Mouse (Mus musculus): Measurements from ENCODE around the gene Rps24. TPM values are rescaled to one million over a fixed set of nuclear protein-coding genes. Genes with fewer than 3 reads are reported as not detected.

Gene Rps24
- polyA plus RNA-seq, 1 experiment from 2014 or later: 1,460 TPM

DNA sequence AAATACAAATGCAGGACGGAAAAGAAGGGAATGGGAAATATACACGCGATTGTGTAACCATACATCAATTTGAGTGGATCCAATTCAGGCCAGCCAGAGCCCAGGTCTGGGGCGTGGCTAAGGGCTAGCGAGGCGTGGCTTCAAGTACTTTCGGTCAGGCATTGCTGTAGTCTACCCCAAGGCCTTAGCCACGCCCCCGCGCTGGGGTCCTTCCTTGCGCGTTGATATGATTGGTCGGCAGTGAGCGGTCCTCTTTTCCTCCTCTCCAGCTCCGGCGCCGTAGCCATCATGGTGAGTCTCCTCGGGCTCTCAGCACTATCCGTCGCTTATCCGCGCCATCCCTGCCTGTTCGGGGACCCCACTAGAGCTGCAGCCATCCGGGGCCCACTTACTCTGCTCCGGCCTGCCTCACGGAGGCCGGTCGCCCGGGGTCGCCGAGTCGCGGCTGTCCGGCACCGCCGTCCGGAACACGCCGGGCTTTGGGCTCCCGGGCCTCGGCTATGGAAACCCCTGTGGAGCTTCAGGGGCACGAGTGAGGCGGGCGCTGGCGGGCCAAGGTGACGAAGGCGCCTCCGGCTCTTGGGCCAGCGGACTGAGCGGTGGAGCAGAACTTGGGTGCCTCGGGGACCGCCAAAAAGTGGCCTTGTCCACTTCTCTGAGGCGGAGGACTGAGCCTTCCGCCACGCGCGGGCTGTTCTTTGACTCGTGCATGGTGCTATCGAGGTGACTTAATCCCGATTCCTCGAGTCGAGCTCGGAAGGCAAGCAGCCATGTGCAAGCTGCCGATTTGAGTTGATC is 3.7 kb downstream of the Rps24 start:
- DNase-seq (ENCODE audit: low spot score) (peak; percentile 98), ATAC-seq (replicated peaks; ENCODE audit: low FRiP score, low read depth) (peak; percentile 94)
- peak overlapping the region; percentile 87 for H3K4me3 ChIP-seq (replicated peaks; ENCODE audit: low read depth, low read length)
- peak overlapping the region; percentile 60 for H3K4me2 ChIP-seq (ENCODE audit: low read length)
- peak overlapping the region; percentile 91 for H3K9ac ChIP-seq (ENCODE audit: low read depth, low read length)
- no peaks in the 10 kb centered on the region for H3K9me3 ChIP-seq (replicated peaks; ENCODE audit: low read length)
- under 1% methylated on average over 64 of the region's 64 CpGs for WGBS
- H3K27me3 ChIP-seq (ENCODE audit: insufficient read depth, low read length): no peaks in the 10 kb centered on the region
- H3K4me1 ChIP-seq (replicated peaks; ENCODE audit: insufficient read depth, low read length): peaks cover 10% of the 10 kb centered on the region
- no peak for TF ChIP-seq CTCF (IDR thresholded peaks at IDR 0.05; ENCODE audit: low read depth)
- H3K27ac ChIP-seq: peak overlapping the region; percentile 91
- peaks cover 10% of the 10 kb centered on the region; the same call in 1 of the 2 replicates for H3K36me3 ChIP-seq (ENCODE audit: insufficient read depth, low read length)

GRCm38 (mm10) chr14:24491266-24491981 is 4.5 kb downstream of the Rps24 start:
- peak overlapping the region; percentile 91 for H3K27ac ChIP-seq
- peaks cover 17% of the 10 kb centered on the region; the same call in 1 of the 2 replicates for H3K36me3 ChIP-seq (ENCODE audit: insufficient read depth, low read length)
- H3K4me1 ChIP-seq (replicated peaks; ENCODE audit: insufficient read depth, low read length): peaks cover 6% of the 10 kb centered on the region
- no peak for TF ChIP-seq CTCF (IDR thresholded peaks at IDR 0.05; ENCODE audit: low read depth)
- H3K9ac ChIP-seq (ENCODE audit: low read depth, low read length): peak overlapping the region; percentile 91
- DNase-seq (ENCODE audit: low spot score) (peak; percentile 65), ATAC-seq (replicated peaks; ENCODE audit: low FRiP score, low read depth) (0 out of 2 replicates have a peak, but pooled peaks have one; percentile 4)
- peak overlapping the region; percentile 60 for H3K4me2 ChIP-seq (ENCODE audit: low read length)
- peak overlapping the region; percentile 87 for H3K4me3 ChIP-seq (replicated peaks; ENCODE audit: low read depth, low read length)
- WGBS: 3% methylated on average over 11 of the region's 11 CpGs
- no peaks in the 10 kb centered on the region for H3K27me3 ChIP-seq (ENCODE audit: insufficient read depth, low read length)
- H3K9me3 ChIP-seq (replicated peaks; ENCODE audit: low read length): no peaks in the 10 kb centered on the region

- no peak for TF ChIP-seq CTCF (IDR thresholded peaks at IDR 0.05; ENCODE audit: low read depth)
- no peak for DNase-seq (ENCODE audit: low spot score)
- no peak for ATAC-seq (replicated peaks; ENCODE audit: low FRiP score, low read depth)
- H3K27ac ChIP-seq: no peak overlapping the region
- H3K36me3 ChIP-seq (ENCODE audit: insufficient read depth, low read length): peaks cover 36% of the 10 kb centered on the region
- 78% methylated on average over 9 of the region's 9 CpGs for WGBS
- H3K9ac ChIP-seq (ENCODE audit: low read depth, low read length): no peak overlapping the region
- no peak overlapping the region for H3K4me2 ChIP-seq (ENCODE audit: low read length)
- H3K9me3 ChIP-seq (replicated peaks; ENCODE audit: low read length): no peaks in the 10 kb centered on the region
- H3K27me3 ChIP-seq (ENCODE audit: insufficient read depth, low read length): no peaks in the 10 kb centered on the region
- no peak overlapping the region for H3K4me3 ChIP-seq (replicated peaks; ENCODE audit: low read depth, low read length)
- peaks cover 6% of the 10 kb centered on the region for H3K4me1 ChIP-seq (replicated peaks; ENCODE audit: insufficient read depth, low read length)
These were observed 6.3 kb downstream of the Rps24 start for GRCm38 (mm10) chr14:24493256-24493655.

DNA sequence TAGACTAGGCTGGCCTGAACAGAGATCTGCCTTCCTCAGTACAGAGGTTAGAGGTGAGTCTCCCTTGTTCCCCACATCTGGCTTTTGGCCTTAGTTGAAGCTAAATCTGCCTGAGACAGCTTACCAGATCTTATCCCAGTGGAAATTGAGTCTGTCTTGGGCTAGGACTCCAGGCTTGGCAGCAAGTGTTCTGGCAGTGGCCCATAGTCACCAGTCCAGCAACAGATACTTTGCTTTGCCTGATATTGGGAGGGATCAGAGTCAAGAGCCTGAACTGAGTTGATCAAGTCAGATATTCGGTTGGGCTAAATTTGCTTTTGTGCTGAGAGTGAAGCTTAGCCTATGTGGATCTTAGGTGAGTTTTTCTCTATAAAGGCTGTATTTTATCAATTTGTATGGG is 9.6 kb downstream of the Rps24 start:
- TF ChIP-seq CTCF (IDR thresholded peaks at IDR 0.05; ENCODE audit: low read depth): no peak
- Histone ChIP-seq H3K27me3 (ENCODE audit: insufficient read depth, low read length) (no peaks in the 10 kb centered on the region), H3K9me3 (replicated peaks; ENCODE audit: low read length) (no peaks in the 10 kb centered on the region), H3K4me1 (replicated peaks; ENCODE audit: insufficient read depth, low read length) (peaks cover 6% of the 10 kb centered on the region), H3K27ac (no peak overlapping the region), H3K4me2 (ENCODE audit: low read length) (no peak overlapping the region), H3K36me3 (ENCODE audit: insufficient read depth, low read length) (peaks cover 45% of the 10 kb centered on the region), H3K9ac (ENCODE audit: low read depth, low read length) (no peak overlapping the region), H3K4me3 (replicated peaks; ENCODE audit: low read depth, low read length) (no peak overlapping the region)
- no peak for ATAC-seq (replicated peaks; ENCODE audit: low FRiP score, low read depth)
- WGBS: 88% methylated on average over 1 of the region's 1 CpGs
- no peak for DNase-seq (ENCODE audit: low spot score)

GRCm38 (mm10) chr14:24497443-24497842 is 10.5 kb downstream of the Rps24 start:
- 88% methylated on average over 1 of the region's 1 CpGs for WGBS

DNA sequence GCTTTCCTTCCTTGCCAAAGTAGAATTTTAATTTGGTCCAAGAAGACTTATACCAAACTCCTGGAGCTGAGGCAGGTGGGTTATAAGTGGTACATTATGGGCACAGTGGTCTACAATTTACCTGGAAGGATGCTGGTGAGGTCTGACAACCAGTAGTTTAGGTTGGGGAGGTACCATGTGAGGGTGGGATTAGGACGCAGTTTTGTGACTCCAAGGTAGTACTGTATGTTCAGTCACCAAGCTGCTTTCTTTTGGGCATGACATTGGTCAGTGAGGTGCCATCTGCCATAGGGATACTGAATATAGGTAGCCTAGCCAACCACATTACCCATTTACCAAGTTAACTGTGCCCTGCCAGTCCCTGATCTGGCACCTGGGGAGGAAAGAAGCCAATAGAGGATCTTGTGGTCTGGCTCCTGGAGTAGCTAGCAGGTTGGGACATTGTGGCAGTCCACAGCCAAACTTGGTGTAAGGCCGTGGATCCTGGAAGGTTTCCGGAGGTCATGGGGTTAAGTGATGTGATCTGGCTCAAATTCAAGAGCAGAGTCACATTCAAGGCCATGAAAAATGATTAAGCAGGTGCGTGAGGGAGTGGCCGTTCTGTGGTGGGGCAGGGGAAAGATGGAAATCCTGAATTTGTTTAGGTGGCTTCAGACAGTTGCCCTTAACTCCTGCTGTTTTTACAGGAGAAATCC is 11.8 kb downstream of the Rps24 start:
- no peak for TF ChIP-seq CTCF (IDR thresholded peaks at IDR 0.05; ENCODE audit: low read depth)
- WGBS: 54% methylated on average over 5 of the region's 5 CpGs
- Histone ChIP-seq H3K9me3 (replicated peaks; ENCODE audit: low read length) (no peaks in the 10 kb centered on the region), H3K27me3 (ENCODE audit: insufficient read depth, low read length) (no peaks in the 10 kb centered on the region), H3K4me1 (replicated peaks; ENCODE audit: insufficient read depth, low read length) (no peaks in the 10 kb centered on the region), H3K27ac (no peak overlapping the region), H3K4me2 (ENCODE audit: low read length) (no peak overlapping the region), H3K9ac (ENCODE audit: low read depth, low read length) (no peak overlapping the region), H3K36me3 (ENCODE audit: insufficient read depth, low read length) (peaks cover 42% of the 10 kb centered on the region), H3K4me3 (replicated peaks; ENCODE audit: low read depth, low read length) (no peak overlapping the region)
- no peak for ATAC-seq (replicated peaks; ENCODE audit: low FRiP score, low read depth)
- no peak for DNase-seq (ENCODE audit: low spot score)

More at GRCm38 (mm10) chr14:24497443-24497842, 10.5 kb downstream of the Rps24 start:
- H3K36me3 ChIP-seq (ENCODE audit: insufficient read depth, low read length): peaks cover 42% of the 10 kb centered on the region
- H3K4me3 ChIP-seq (replicated peaks; ENCODE audit: low read depth, low read length): no peak overlapping the region
- no peak overlapping the region for H3K9ac ChIP-seq (ENCODE audit: low read depth, low read length)
- H3K27ac ChIP-seq: no peak overlapping the region
- peaks cover 1% of the 10 kb centered on the region for H3K4me1 ChIP-seq (replicated peaks; ENCODE audit: insufficient read depth, low read length)
- H3K9me3 ChIP-seq (replicated peaks; ENCODE audit: low read length): no peaks in the 10 kb centered on the region
- H3K4me2 ChIP-seq (ENCODE audit: low read length): no peak overlapping the region
- no peak for DNase-seq (ENCODE audit: low spot score)
- no peak for ATAC-seq (replicated peaks; ENCODE audit: low FRiP score, low read depth)
- TF ChIP-seq CTCF (IDR thresholded peaks at IDR 0.05; ENCODE audit: low read depth): no peak
- no peaks in the 10 kb centered on the region for H3K27me3 ChIP-seq (ENCODE audit: insufficient read depth, low read length)
